Mouse (Mus musculus) forebrain, embryonic 16.5 days (tissue): Measurements from ENCODE around the gene Slc2a5. TPM values are rescaled to one million over a fixed set of nuclear protein-coding genes. Genes with fewer than 3 reads are reported as not detected.

Experiments used
- ATAC-seq: fragments of 200-750 bp; cut with Nextera tagmentation; 2 replicates; pipeline ENCODE4 v1.8.0; 2017; ENCODE audit warnings: mild to moderate bottlenecking, moderate library complexity
- H3K27ac ChIP-seq: fragments of 300-500 bp; sonication (generic); 2 replicates; pipeline ENCODE4 v1.5.1; 2014; ENCODE audit warnings: low read length, control low read depth
- H3K27me3 ChIP-seq: fragments of 300-500 bp; sonication (generic); replicated peaks from 2 replicates; pipeline ENCODE4 v1.6.1; 2014; ENCODE audit warnings: low read length; ENCODE audit not compliant: control insufficient read depth, insufficient read depth
- H3K36me3 ChIP-seq: fragments of 300-500 bp; sonication (generic); 2 replicates; pipeline ENCODE4 v1.6.1; 2014; ENCODE audit not compliant: control insufficient read depth, insufficient read depth
- H3K4me1 ChIP-seq: fragments of 300-500 bp; sonication (generic); replicated peaks from 2 replicates; pipeline ENCODE4 v1.6.1; 2014; ENCODE audit warnings: low read length; ENCODE audit not compliant: control insufficient read depth, insufficient read depth
- H3K4me2 ChIP-seq: fragments of 300-500 bp; sonication (generic); 2 replicates; pipeline ENCODE4 v1.6.1; 2014; ENCODE audit warnings: mild to moderate bottlenecking, low read length, control low read depth
- H3K4me3 ChIP-seq: fragments of 300-500 bp; sonication (generic); replicated peaks from 2 replicates; pipeline ENCODE4 v1.5.1; 2014; ENCODE audit warnings: mild to moderate bottlenecking, low read length, control low read depth
- H3K9ac ChIP-seq: fragments of 300-500 bp; sonication (generic); replicated peaks from 2 replicates; pipeline ENCODE4 v1.6.1; 2014; ENCODE audit warnings: low read depth, low read length, control low read depth
- H3K9me3 ChIP-seq: fragments of 300-500 bp; sonication (generic); 2 replicates; pipeline ENCODE4 v1.6.1; 2016; ENCODE audit warnings: low read length; ENCODE audit not compliant: control insufficient read depth
- WGBS: fragments of 180-500 bp; shearing (Covaris S2); extraction: QIAGEN DNeasy Blood & Tissue Kit; methylation state at CpG from one replicate; pipeline ENCODE4 v1.1.7; 2014; 5-methylcytosine and 5-hydroxymethylcytosine counted together
- polyA plus RNA-seq: library from polyadenylated mRNA; unstranded; fragments of >200 nt; fragmentation: Nextera tagmentation; extraction: Ambion mirVana; gene quantifications from 2 replicates; pipeline ENCODE4 v1.2.1, GENCODE M21; 2015

The Slc2a5 gene
- polyA plus RNA-seq, 1 experiment from 2014 or later = 2.7 TPM

DNA sequence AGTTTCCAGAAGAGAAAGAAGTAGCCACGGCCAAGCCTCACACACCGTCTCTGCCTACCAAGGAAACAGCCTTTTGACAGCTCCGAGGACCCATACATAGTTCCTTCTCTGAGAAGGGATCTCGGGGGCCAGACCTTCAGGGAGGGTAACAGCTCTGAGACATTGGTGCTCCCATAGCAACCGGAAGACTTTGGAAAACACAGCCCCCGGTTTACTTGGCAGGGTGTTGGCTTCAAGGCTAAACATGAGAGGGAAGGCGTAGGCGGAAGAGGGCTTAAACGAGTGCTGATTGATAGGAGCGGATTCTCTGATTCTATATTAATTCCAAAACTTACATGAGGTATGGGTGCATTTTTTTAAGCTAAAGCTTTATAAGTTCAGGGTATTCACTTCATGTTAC, 49.3 kb downstream of the Slc2a5 start:
- Histone ChIP-seq H3K9me3 (no peaks in the 10 kb centered on the region), H3K27me3 (no peaks in the 10 kb centered on the region), H3K4me3 (no peak overlapping the region), H3K9ac (no peak overlapping the region), H3K4me2 (no peak overlapping the region), H3K4me1 (no peaks in the 10 kb centered on the region), H3K36me3 (no peaks in the 10 kb centered on the region), H3K27ac (no peak overlapping the region)
- ATAC-seq = no peak
- 61% methylated on average over 10 of the region's 10 CpGs for WGBS

DNA sequence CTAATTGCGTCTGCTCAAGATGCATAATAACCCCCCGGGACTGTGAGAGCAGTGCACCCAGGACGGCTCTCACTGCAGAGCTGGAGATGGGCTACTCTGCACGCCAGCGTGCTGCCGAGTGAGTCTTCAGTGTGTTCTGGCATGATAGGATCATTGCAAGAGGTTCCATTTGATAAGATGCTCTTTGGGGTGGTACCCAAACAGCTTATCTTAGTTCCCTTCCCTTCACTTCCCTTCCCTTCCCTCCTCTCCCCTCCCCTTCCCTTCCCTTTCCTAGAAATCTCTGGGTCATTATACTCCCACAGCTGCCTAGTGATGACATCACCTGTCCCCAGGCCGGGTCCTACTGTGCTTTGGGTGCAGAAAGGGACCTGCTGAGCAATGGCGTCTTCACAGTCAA, 53.0 kb downstream of the Slc2a5 start:
- ATAC-seq = no peak
- Histone ChIP-seq H3K4me2 (no peak overlapping the region), H3K4me1 (0 out of 2 replicates have a peak, but pooled peaks cover 2% of the 10 kb centered on the region), H3K36me3 (no peaks in the 10 kb centered on the region), H3K27me3 (no peaks in the 10 kb centered on the region), H3K9ac (no peak overlapping the region), H3K27ac (no peak overlapping the region), H3K9me3 (no peaks in the 10 kb centered on the region), H3K4me3 (no peak overlapping the region)
- WGBS = 77% methylated on average over 8 of the region's 8 CpGs

DNA sequence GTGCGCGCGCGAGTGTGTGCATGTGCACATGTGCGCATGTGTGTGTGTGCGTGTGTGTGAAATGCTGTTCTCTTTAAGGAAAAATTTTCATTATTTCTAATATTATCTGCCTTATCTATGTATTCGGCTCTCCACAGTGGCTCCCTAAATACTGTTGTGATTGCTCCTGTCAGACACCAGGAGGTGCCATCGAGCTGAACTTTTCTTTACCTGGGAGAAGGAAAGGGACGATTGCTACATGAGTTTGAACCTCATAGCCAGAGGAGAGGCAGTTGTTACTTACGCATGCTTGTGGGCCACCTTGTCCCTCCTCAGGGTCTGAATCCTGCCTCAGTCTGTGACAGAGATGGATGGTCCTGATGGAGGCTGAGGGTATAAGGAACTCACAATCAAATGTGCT, 54.2 kb downstream of the Slc2a5 start:
- ATAC-seq = no peak
- Histone ChIP-seq H3K4me3 (no peak overlapping the region), H3K9ac (no peak overlapping the region), H3K27me3 (no peaks in the 10 kb centered on the region), H3K9me3 (no peaks in the 10 kb centered on the region), H3K4me1 (0 out of 2 replicates have a peak, but pooled peaks cover 2% of the 10 kb centered on the region), H3K36me3 (no peaks in the 10 kb centered on the region), H3K27ac (no peak overlapping the region), H3K4me2 (no peak overlapping the region)
- 55% methylated on average over 10 of the region's 10 CpGs for WGBS

DNA sequence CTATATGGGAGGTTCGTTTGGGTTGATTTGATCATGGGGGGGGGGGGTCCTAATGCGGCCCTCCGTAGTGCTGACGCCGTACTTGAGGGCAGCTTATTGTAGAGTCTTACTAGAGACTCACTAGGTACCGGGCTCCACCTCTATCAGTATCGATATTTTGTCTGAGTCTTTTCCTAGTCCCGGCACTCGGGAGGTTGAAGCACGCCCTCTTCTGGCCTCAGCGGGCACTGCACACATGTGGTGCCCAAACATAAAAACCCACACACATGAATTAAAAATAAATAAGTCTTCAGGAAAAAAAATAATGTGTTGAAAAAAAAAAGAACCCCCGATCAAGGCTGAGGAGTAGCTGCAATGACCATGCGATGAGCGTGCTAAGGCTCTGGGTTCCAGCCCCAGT, 54.9 kb downstream of the Slc2a5 start:
- Histone ChIP-seq H3K4me2 (no peak overlapping the region), H3K9ac (no peak overlapping the region), H3K36me3 (no peaks in the 10 kb centered on the region), H3K4me3 (no peak overlapping the region), H3K9me3 (no peaks in the 10 kb centered on the region), H3K4me1 (0 out of 2 replicates have a peak, but pooled peaks cover 2% of the 10 kb centered on the region), H3K27ac (no peak overlapping the region), H3K27me3 (no peaks in the 10 kb centered on the region)
- ATAC-seq = no peak
- 93% methylated on average over 14 of the region's 14 CpGs for WGBS

DNA sequence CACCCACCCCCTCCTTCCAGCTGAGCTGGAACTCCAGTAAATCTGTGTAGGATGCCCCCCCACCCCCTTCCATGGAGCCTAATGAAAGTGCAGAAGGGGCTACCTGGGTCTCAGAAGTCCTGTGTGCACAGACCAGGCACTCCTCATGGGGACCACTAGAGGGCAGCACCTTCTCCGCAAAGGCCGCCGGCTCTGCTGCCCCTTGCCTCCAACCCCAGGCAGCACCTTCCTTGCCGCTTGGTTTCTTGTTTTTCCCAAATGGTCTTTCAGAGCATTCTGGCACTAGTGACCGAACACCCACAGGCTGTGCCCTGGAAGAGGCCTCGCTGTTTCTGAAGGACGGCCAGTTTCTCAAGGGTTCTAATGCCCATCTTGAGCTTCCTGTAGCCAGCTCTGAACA, 57.5 kb downstream of the Slc2a5 start:
- H3K27ac ChIP-seq = no peak overlapping the region
- H3K4me2 ChIP-seq = no peak overlapping the region
- H3K4me1 ChIP-seq = 0 out of 2 replicates have a peak, but pooled peaks cover 2% of the 10 kb centered on the region
- no peak for ATAC-seq
- H3K27me3 ChIP-seq = no peaks in the 10 kb centered on the region
- 5% methylated on average over 7 of the region's 7 CpGs for WGBS
- H3K36me3 ChIP-seq = no peaks in the 10 kb centered on the region
- H3K4me3 ChIP-seq = no peak overlapping the region
- H3K9me3 ChIP-seq = no peaks in the 10 kb centered on the region
- H3K9ac ChIP-seq = no peak overlapping the region

DNA sequence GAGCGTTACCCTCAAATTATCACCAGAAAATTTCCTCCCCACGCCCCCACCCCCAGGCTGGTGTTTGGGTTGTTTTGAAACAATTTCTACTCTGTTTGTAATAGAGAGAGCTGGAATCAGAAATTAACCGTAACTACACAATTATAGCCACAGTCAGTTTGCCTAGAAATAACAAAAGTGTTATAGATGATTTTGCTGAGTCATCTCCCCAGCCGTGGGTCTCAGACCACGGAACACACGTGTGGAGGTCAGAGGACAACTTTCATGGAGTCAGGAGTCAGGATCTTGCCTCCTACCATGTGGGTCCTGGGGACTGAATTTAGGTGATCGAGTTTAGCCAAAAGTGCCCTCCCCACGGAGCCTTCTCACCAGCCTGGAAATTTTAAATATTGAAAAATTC, 58.0 kb downstream of the Slc2a5 start:
- 0 out of 2 replicates have a peak, but pooled peaks cover 2% of the 10 kb centered on the region for H3K4me1 ChIP-seq
- H3K36me3 ChIP-seq = no peaks in the 10 kb centered on the region
- 79% methylated on average over 8 of the region's 8 CpGs for WGBS
- no peak overlapping the region for H3K9ac ChIP-seq
- no peak overlapping the region for H3K27ac ChIP-seq
- no peak overlapping the region for H3K4me3 ChIP-seq
- no peaks in the 10 kb centered on the region for H3K27me3 ChIP-seq
- H3K9me3 ChIP-seq = no peaks in the 10 kb centered on the region
- no peak overlapping the region for H3K4me2 ChIP-seq
- no peak for ATAC-seq

DNA sequence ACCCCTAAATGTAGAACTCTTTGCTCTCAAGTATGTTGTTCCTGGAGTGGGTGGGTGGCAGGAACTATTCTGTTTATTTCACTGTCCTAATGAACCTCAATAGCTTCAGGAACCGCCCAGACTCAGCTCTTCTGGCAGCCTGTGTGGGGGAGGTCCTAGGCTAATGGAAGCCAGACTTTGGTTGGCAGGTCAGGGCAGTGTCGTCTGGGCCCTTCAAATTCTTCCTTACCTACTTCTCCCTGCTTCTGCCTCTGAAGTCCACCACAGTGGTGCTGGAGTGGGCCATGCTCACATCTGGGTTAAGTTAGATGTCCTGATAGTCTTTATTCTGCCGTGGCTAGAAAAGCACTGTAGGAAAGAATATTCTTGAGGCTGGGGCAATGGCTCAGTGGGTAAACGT, 59.0 kb downstream of the Slc2a5 start:
- ATAC-seq = no peak
- WGBS = 53% methylated on average over 4 of the region's 4 CpGs

DNA sequence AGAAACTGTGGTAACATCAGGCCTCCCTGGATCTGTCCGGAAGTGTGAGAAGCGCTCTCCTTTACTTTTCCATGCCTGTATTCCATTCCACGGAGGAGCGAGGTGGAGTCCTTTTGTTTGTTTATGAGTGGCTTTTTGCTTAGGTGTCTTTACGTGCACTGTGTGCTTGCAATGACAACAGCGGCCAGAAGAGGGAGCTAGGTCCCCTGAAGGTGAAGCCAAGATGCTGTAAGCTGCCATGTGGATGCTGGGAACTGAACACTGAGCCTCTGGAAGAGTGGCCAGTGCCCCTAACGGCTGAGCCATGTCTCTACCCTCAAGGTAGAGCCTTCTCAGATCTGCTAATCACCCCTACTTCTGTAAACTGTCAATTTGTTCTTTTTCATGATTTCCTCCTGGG, 62.2 kb downstream of the Slc2a5 start:
- Histone ChIP-seq H3K27me3 (no peaks in the 10 kb centered on the region), H3K4me2 (no peak overlapping the region), H3K36me3 (no peaks in the 10 kb centered on the region), H3K9ac (no peak overlapping the region), H3K4me3 (no peak overlapping the region), H3K27ac (no peak overlapping the region), H3K4me1 (0 out of 2 replicates have a peak, but pooled peaks cover 2% of the 10 kb centered on the region), H3K9me3 (no peaks in the 10 kb centered on the region)
- 86% methylated on average over 7 of the region's 7 CpGs for WGBS
- ATAC-seq = no peak

More for the DNA sequence above, 59.0 kb downstream of the Slc2a5 start:
- Histone ChIP-seq H3K9ac (no peak overlapping the region), H3K27ac (no peak overlapping the region), H3K9me3 (no peaks in the 10 kb centered on the region), H3K4me2 (no peak overlapping the region), H3K4me1 (0 out of 2 replicates have a peak, but pooled peaks cover 2% of the 10 kb centered on the region), H3K36me3 (no peaks in the 10 kb centered on the region), H3K27me3 (no peaks in the 10 kb centered on the region), H3K4me3 (no peak overlapping the region)

DNA sequence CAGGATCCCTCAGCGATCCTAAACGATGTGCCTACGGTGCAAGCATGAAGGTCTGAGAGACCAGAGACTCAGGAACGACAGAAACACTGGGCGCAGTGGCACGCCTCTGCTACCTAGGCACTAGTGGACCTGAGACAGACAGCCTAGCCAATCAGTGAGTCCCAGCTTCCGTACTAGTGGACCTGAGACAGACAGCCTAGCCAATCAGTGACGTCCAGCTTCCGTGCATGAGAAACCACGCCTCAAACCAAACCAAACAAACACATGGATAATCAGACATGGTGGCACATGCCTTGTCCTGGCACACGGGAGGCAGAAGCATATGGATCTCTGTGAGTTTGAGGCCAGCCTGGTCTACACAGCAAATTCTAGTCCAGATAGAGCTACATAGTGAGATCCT, 69.2 kb downstream of the Slc2a5 start:
- Histone ChIP-seq H3K27ac (no peak overlapping the region), H3K9ac (no peak overlapping the region), H3K36me3 (no peaks in the 10 kb centered on the region), H3K4me3 (no peak overlapping the region), H3K4me2 (no peak overlapping the region), H3K27me3 (no peaks in the 10 kb centered on the region), H3K9me3 (no peaks in the 10 kb centered on the region), H3K4me1 (no peaks in the 10 kb centered on the region)
- 44% methylated on average over 11 of the region's 11 CpGs for WGBS
- ATAC-seq = no peak

DNA sequence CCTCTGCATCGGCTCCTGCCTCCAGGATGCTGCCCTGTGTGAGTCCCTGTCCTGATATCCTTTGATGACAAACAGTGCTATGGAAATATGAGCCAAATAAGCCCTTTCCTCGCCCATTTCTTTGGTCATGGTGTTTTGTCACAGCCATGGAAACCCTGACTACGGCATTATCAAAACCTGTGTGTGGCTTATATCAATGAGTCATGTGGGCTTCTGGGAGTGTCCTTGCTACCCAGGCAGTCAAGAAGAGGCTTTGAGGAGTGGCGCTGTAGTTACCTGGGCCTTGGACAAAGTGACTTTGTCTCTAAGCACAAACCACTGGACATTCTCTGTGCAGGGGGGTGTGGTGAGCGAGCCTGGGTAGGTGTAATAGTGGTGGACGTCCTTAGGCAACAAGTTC, 73.1 kb downstream of the Slc2a5 start:
- Histone ChIP-seq H3K4me3 (no peak overlapping the region), H3K27ac (no peak overlapping the region), H3K4me1 (no peaks in the 10 kb centered on the region), H3K9me3 (no peaks in the 10 kb centered on the region), H3K36me3 (no peaks in the 10 kb centered on the region), H3K4me2 (no peak overlapping the region), H3K9ac (no peak overlapping the region), H3K27me3 (no peaks in the 10 kb centered on the region)
- no peak for ATAC-seq
- 77% methylated on average over 6 of the region's 6 CpGs for WGBS
